Mouse (Mus musculus): ENCODE measurements around the gene Birc6.

Birc6 gene

GRCm38 (mm10) chr17:74715128-74715527, 187.0 kb downstream of the Birc6 start:
- DNase-seq, result no peak

DNA sequence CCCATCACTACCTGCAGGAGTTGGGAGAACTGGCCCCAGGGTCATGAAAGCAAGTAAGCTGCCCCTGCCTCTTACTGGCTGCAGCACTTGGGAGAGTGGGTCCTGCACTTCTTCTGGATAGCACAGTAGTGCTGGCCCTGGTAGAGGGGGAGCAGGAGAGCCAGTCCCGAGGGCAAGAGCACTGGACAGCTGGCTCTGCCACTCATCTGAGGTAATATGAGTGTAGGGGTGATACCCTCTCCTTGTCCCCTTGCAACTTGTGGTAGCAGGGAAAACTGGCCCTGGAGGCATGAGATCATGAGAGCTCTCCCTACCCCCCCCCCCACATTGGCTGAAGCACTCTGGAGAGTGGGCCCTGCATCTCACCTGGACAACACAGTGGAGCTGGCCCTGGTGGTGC, 187.6 kb downstream of the Birc6 start:
- DNase-seq, result no peak

DNA sequence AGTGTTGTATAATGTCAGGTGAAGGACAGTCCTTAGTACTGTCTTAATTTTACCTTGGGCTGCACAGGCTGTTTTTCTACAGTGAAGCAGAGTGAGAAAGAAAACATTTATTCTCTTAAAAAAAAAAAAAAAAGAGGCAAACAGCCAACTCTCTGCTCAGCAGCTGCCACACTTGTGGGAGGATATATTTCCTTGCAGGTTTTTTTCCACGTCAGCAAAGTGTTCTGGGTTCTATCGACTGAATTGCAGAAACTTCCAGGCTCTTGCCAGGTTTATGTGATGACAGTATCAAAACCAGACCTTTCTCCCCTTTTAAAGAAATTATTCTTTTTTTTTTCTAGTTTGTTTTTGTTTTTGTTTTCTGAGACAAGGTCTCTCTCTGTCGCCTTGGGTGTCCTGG, 188.5 kb downstream of the Birc6 start:
- DNase-seq, result no peak

GRCm38 (mm10) chr17:74717091-74717617, 189.1 kb downstream of the Birc6 start:
- no peak for DNase-seq

- DNase-seq, result peak; percentile 92
These were observed 189.6 kb downstream of the Birc6 start, which contains the start of gene Ttc27 for GRCm38 (mm10) chr17:74717618-74718151. Gene Ttc27, plus strand, starts transcription at chr17:74717732.

- no peak for DNase-seq
These were observed 204.8 kb downstream of the Birc6 start for GRCm38 (mm10) chr17:74732872-74733271.

- no peak for DNase-seq
These were observed 207.3 kb downstream of the Birc6 start for GRCm38 (mm10) chr17:74735392-74735791.

DNA sequence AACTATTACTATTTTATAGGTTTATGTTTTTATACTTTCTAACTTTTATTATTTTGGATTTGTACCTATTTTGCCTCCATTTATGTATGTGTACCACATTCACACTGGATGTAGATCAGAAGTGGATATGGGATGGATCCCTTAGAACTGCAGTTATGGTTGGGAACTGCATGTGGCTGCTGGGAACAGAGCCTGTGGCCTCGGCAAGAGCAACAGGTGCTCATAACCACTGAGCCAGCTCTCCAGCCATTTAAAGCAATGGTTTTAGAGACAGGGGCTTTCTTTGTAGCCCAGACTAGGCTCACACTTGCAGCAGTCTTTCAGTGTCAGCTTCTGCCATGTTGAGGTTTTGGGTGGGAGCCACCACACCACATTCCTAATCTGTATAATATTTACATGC, 221.6 kb downstream of the Birc6 start:
- DNase-seq, result no peak

- no peak for DNase-seq
These were observed 222.9 kb downstream of the Birc6 start for GRCm38 (mm10) chr17:74751026-74751425.

Measured in cerebellum, adult 11 months (tissue).